Mouse (Mus musculus): ENCODE results near the gene Vsig2. TPM values are rescaled to one million over a fixed set of nuclear protein-coding genes. Genes with fewer than 3 reads are reported as not detected.

Gene Vsig2
- total RNA-seq, 2 experiments from 2014 or later = 4.0 to 4.7 TPM

Other genes with a start within 250 kb of the Vsig2 start
- 1 to 10 TPM; 1.4 to 2.0 TPM for gene Ccdc15, start 190.8 kb upstream of the Vsig2 start, total RNA-seq (2021)
- not detected for gene Hepacam, start 171.9 kb upstream of the Vsig2 start, total RNA-seq (2021)
- 10 to 100 TPM; 29.6 to 38.7 TPM for gene Robo4, start 137.4 kb upstream of the Vsig2 start, total RNA-seq (2021)
- gene Robo3, start 106.0 kb upstream of the Vsig2 start, total RNA-seq (2021) = not detected
- 1 to 10 TPM; 6.7 to 6.9 TPM for gene Msantd2, start 49.9 kb upstream of the Vsig2 start, total RNA-seq (2021)
- 10 to 100 TPM; 66.9 to 79.2 TPM for gene Esam, start 11.2 kb upstream of the Vsig2 start, total RNA-seq (2021)
- 1 to 10 TPM; 4.5 to 6.1 TPM for gene Nrgn, start 13.6 kb downstream of the Vsig2 start, total RNA-seq (2021)
- gene Siae, start 16.4 kb downstream of the Vsig2 start, total RNA-seq (2021) = 1 to 10 TPM; 9.6 to 9.7 TPM
- 1 to 10 TPM; 2.6 to 2.7 TPM for gene Spa17, start 74.5 kb downstream of the Vsig2 start, total RNA-seq (2021)
- gene Tbrg1, start 118.1 kb downstream of the Vsig2 start, total RNA-seq (2021) = 10 to 100 TPM; 35.2 to 37.8 TPM
- gene Panx3, start 130.0 kb downstream of the Vsig2 start, total RNA-seq (2021) = not detected
- not detected for gene Olfr160, start 177.0 kb downstream of the Vsig2 start, total RNA-seq (2021)
- gene Olfr874, start 205.9 kb downstream of the Vsig2 start, total RNA-seq (2021) = not detected
- not detected for gene Olfr875, start 232.6 kb downstream of the Vsig2 start, total RNA-seq (2021)

All from heart, postnatal 36 days (tissue).